Mouse (Mus musculus): ENCODE measurements around the gene Cdipt.

Cdipt gene

GRCm38 (mm10) chr7:126975893-126975949, at the start of gene Cdipt:
Cdipt (plus strand) TSS chr7:126975914.
- DNase-seq (ENCODE audit: low read depth) = no peak

- peak; percentile 21 for DNase-seq (ENCODE audit: low read depth)
Observed at GRCm38 (mm10) chr7:126926299-126926698, 49.4 kb upstream of the Cdipt start.

GRCm38 (mm10) chr7:126928384-126929037, 47.2 kb upstream of the Cdipt start, which contains the start of gene Kctd13:
Kctd13 (plus strand) TSS chr7:126928879.
- peak; percentile 95 for DNase-seq (ENCODE audit: low read depth)

GRCm38 (mm10) chr7:126929046-126929445, 46.7 kb upstream of the Cdipt start:
- no peak for DNase-seq (ENCODE audit: low read depth)

GRCm38 (mm10) chr7:126932652-126933051, 43.1 kb upstream of the Cdipt start:
- no peak for DNase-seq (ENCODE audit: low read depth)

- no peak for DNase-seq (ENCODE audit: low read depth)
Observed at GRCm38 (mm10) chr7:126941171-126941570, 34.5 kb upstream of the Cdipt start.

GRCm38 (mm10) chr7:126941801-126942200, 33.9 kb upstream of the Cdipt start:
- no peak for DNase-seq (ENCODE audit: low read depth)

GRCm38 (mm10) chr7:126946530-126946929, 29.2 kb upstream of the Cdipt start:
- DNase-seq (ENCODE audit: low read depth) = peak; percentile 68

- no peak for DNase-seq (ENCODE audit: low read depth)
Observed at GRCm38 (mm10) chr7:126948626-126949025, 27.1 kb upstream of the Cdipt start.

- no peak for DNase-seq (ENCODE audit: low read depth)
Observed at GRCm38 (mm10) chr7:126949403-126949792, 26.3 kb upstream of the Cdipt start, which contains the start of gene Asphd1. Asphd1 (minus strand) TSS chr7:126949582.

GRCm38 (mm10) chr7:126949793-126950646, 25.7 kb upstream of the Cdipt start, which contains the start of gene Sez6l2:
Sez6l2 (plus strand) TSS chr7:126950563.
- peak; percentile 86 for DNase-seq (ENCODE audit: low read depth)

- no peak for DNase-seq (ENCODE audit: low read depth)
Observed at GRCm38 (mm10) chr7:126950647-126951615, 24.8 kb upstream of the Cdipt start.

- DNase-seq (ENCODE audit: low read depth) = no peak
Observed at GRCm38 (mm10) chr7:126951741-126952140, 24.0 kb upstream of the Cdipt start.

GRCm38 (mm10) chr7:126952646-126953045, 23.1 kb upstream of the Cdipt start:
- DNase-seq (ENCODE audit: low read depth) = no peak

GRCm38 (mm10) chr7:126955125-126955524, 20.6 kb upstream of the Cdipt start:
- DNase-seq (ENCODE audit: low read depth) = no peak

GRCm38 (mm10) chr7:126959780-126960179, 15.9 kb upstream of the Cdipt start:
- no peak for DNase-seq (ENCODE audit: low read depth)

- DNase-seq (ENCODE audit: low read depth) = no peak
Observed at GRCm38 (mm10) chr7:126961095-126961494, 14.6 kb upstream of the Cdipt start.

GRCm38 (mm10) chr7:126961965-126962364, 13.7 kb upstream of the Cdipt start:
- no peak for DNase-seq (ENCODE audit: low read depth)

- DNase-seq (ENCODE audit: low read depth) = peak; percentile 27
Observed at GRCm38 (mm10) chr7:126963548-126964286, 12.0 kb upstream of the Cdipt start.

- DNase-seq (ENCODE audit: low read depth) = no peak
Observed at GRCm38 (mm10) chr7:126965568-126965967, 10.1 kb upstream of the Cdipt start.

GRCm38 (mm10) chr7:126967361-126967760, 8.4 kb upstream of the Cdipt start:
- no peak for DNase-seq (ENCODE audit: low read depth)

GRCm38 (mm10) chr7:126975493-126975892, 221 bp upstream of the Cdipt start:
- DNase-seq (ENCODE audit: low read depth) = no peak
